Mouse (Mus musculus) cortical plate, adult 2 months (tissue): ENCODE measurements around the gene Enpp5.

Experiments
- CTCF ChIP-seq: fragments of 200-500 bp; IDR thresholded peaks from 2 replicates; pipeline ENCODE4 v1.5.1; 2011; ENCODE audit warnings: mild to moderate bottlenecking, control low read depth, low read length; ENCODE audit not compliant: insufficient read depth; ENCODE audit errors: extremely low read depth
- POLR2A ChIP-seq: fragments of 200-500 bp; IDR thresholded peaks from 2 replicates; pipeline ENCODE4 v1.6.1; 2011; ENCODE audit warnings: mild to moderate bottlenecking, low read length, control low read depth; ENCODE audit not compliant: insufficient read depth; ENCODE audit errors: extremely low read depth

- no peak for TF ChIP-seq POLR2A
- TF ChIP-seq CTCF, result no peak
Measured at GRCm38 (mm10) chr17:44090916-44091315, 12.3 kb downstream of the Enpp5 start.
